Mouse (Mus musculus) neural tube, embryonic 13.5 days (tissue): Measurements from ENCODE around the gene Gm10271. TPM values are rescaled to one million over a fixed set of nuclear protein-coding genes. Genes with fewer than 3 reads are reported as not detected.

Experiments
- ATAC-seq: fragments of 200-750 bp; cut with Nextera tagmentation; 2 replicates; pipeline ENCODE4 v1.8.0; 2017; ENCODE audit warnings: low read depth, mild to moderate bottlenecking, moderate TSS enrichment, moderate library complexity
- H3K27ac ChIP-seq: fragments of 300-500 bp; sonication (generic); replicated peaks from 2 replicates; pipeline ENCODE4 v1.5.1; 2015; ENCODE audit warnings: moderate library complexity, mild to moderate bottlenecking, inconsistent platforms
- H3K27me3 ChIP-seq: fragments of 300-500 bp; sonication (generic); 2 replicates; pipeline ENCODE4 v1.6.1; 2015; ENCODE audit warnings: mild to moderate bottlenecking, inconsistent platforms
- H3K36me3 ChIP-seq: fragments of 300-500 bp; sonication (generic); 2 replicates; pipeline ENCODE4 v1.6.1; 2015; ENCODE audit warnings: mild to moderate bottlenecking, inconsistent platforms
- H3K4me1 ChIP-seq: fragments of 300-500 bp; sonication (generic); replicated peaks from 2 replicates; pipeline ENCODE4 v1.6.1; 2015; ENCODE audit warnings: inconsistent platforms
- H3K4me2 ChIP-seq: fragments of 300-500 bp; sonication (generic); 2 replicates; pipeline ENCODE4 v1.6.1; 2015; ENCODE audit warnings: inconsistent platforms, mild to moderate bottlenecking, moderate library complexity
- H3K4me3 ChIP-seq: fragments of 300-500 bp; sonication (generic); 2 replicates; pipeline ENCODE4 v1.5.1; 2015; ENCODE audit warnings: mild to moderate bottlenecking, inconsistent platforms
- H3K9ac ChIP-seq: fragments of 300-500 bp; sonication (generic); 2 replicates; pipeline ENCODE4 v1.6.1; 2015; ENCODE audit warnings: moderate library complexity, mild to moderate bottlenecking, inconsistent platforms
- H3K9me3 ChIP-seq: fragments of 300-500 bp; sonication (generic); 2 replicates; pipeline ENCODE4 v1.6.1; 2016; ENCODE audit warnings: inconsistent platforms
- WGBS: fragments of 180-500 bp; shearing (Covaris S2); methylation state at CpG from one replicate; pipeline ENCODE4 v1.1.7; 2015; 5-methylcytosine and 5-hydroxymethylcytosine counted together
- polyA plus RNA-seq: library from polyadenylated mRNA; unstranded; fragments of >200 nt; fragmentation: Nextera tagmentation; extraction: Ambion mirVana; gene quantifications from 2 replicates; pipeline ENCODE4 v1.2.1, GENCODE M21; 2015

Gene Gm10271
- polyA plus RNA-seq, 1 experiment from 2014 or later = not detected

DNA sequence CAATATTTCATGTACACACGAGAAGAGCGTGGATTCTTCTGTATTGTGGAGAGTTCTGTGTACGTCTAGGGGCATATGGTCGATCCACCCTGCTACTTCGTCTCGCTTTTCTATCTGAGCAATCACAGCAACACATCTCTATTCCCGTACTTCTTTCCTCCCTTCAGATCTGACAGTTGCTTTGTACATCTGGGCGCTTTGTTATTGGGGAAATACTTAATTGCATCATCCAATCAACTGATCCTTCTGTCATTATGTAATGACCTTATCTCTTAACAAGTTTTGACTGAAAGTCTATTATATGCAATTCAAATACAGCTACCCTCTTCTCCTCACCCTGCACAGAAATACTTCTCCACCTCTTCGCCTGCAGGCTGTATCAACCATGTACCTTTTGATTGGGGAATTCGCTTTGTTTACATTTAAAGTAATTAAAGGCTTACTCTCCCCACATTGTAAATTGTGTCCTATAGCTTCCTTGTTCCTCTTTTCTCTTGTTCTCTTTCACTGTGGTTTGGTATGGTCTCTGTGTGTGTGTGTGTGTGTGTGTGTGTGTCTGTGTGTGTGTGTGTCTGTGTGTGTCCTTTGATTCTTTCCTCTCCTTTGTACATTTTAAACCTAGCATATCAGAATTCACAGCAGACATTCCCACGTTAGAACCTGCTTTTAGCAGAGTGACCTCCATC, 45.8 kb downstream of the Gm10271 start:
- no peak overlapping the region for H3K4me2 ChIP-seq
- no peaks in the 10 kb centered on the region for H3K27me3 ChIP-seq
- no peak overlapping the region for H3K27ac ChIP-seq
- H3K36me3 ChIP-seq = peaks cover 57% of the 10 kb centered on the region
- H3K4me3 ChIP-seq = no peak overlapping the region
- 92% methylated on average over 11 of the region's 11 CpGs for WGBS
- H3K9me3 ChIP-seq = no peaks in the 10 kb centered on the region
- H3K4me1 ChIP-seq = no peaks in the 10 kb centered on the region
- no peak overlapping the region for H3K9ac ChIP-seq
- ATAC-seq = no peak

DNA sequence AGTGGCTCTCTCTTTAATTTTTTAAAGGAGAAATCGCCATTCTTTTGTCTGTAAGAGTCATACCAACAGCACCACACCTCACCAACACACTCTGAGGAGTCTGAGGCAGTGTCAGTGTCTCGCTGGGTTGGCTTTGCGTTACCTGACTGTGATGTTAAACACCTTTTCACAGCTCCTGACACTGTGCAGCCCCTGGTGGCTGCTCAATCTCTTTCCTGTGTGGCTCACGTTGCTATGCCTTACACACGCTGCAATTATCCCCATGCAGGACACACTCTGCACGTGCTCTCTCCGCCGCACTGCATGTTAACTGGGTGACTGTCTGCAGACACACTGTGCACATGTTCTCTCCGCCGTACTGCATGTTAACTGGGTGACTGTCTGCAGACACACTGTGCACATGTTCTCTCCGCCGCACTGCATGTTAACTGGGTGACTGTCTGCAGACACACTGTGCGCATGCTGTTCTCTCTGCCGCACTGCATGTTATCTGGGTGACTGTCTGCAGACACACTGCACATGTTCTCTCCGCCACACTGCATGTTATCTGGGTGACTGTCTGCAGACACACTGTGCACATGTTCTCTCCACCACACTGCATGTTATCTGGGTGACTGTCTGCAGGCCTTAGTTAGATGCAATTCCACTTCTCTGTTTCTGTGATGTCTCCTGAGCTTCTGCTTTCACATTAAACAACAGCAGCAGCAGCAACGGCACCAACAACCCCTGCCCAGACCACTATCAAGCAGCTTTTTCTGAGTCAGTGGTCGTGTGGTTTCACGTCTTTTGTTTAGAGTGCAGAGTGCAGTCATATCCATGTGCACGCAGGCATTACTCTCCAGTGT, 48.5 kb downstream of the Gm10271 start:
- H3K27ac ChIP-seq = no peak overlapping the region
- H3K4me2 ChIP-seq = no peak overlapping the region
- ATAC-seq = no peak
- H3K9ac ChIP-seq = no peak overlapping the region
- peaks cover 52% of the 10 kb centered on the region for H3K36me3 ChIP-seq
- no peaks in the 10 kb centered on the region for H3K27me3 ChIP-seq
- no peak overlapping the region for H3K4me3 ChIP-seq
- no peaks in the 10 kb centered on the region for H3K4me1 ChIP-seq
- no peaks in the 10 kb centered on the region for H3K9me3 ChIP-seq
- 95% methylated on average over 19 of the region's 19 CpGs for WGBS

DNA sequence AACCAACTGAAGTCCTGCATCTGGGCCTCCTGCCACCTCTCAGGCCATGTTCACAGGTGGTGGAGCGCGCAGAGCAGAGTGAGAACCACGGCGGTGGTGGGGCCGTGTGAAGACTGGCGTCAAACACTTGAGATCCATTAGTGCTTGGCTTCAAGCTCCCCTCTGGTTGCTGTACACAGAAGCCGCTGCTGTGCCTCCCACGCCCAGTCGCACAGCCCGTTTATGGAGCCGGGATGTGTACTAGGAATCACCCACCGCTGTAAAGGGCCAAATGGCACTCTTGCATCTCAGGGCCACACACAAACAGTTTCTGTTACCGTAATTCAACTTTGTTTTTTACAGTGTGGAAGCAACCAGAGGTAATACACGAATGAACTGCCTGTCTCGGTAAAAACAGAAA, 50.2 kb downstream of the Gm10271 start:
- WGBS = 88% methylated on average over 15 of the region's 15 CpGs
- Histone ChIP-seq H3K4me3 (no peak overlapping the region), H3K9me3 (no peaks in the 10 kb centered on the region), H3K27ac (no peak overlapping the region), H3K27me3 (no peaks in the 10 kb centered on the region), H3K4me2 (no peak overlapping the region), H3K9ac (no peak overlapping the region), H3K36me3 (peaks cover 58% of the 10 kb centered on the region), H3K4me1 (no peaks in the 10 kb centered on the region)
- no peak for ATAC-seq

DNA sequence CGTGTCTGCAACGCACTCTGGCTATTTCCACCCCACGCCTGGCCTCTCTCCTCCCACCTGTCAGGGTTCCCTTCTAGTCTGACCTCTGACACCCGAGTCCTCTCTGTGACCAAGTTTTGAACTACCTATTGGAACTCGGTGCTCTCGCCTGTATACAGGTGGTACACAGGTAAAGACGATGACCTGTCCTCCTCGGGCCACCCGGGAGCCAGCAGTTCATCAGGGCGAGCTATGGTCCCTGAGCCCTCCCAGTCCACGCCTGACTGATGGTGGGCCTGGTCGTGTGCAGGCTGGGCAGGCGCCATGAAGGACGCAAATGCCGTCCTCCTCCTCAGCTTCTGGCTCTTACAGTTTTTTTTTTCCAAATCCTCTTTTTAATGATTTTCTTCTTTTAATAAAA, 51.0 kb downstream of the Gm10271 start:
- Histone ChIP-seq H3K27ac (no peak overlapping the region), H3K4me1 (no peaks in the 10 kb centered on the region), H3K36me3 (peaks cover 58% of the 10 kb centered on the region), H3K9me3 (no peaks in the 10 kb centered on the region), H3K4me3 (no peak overlapping the region), H3K9ac (no peak overlapping the region), H3K4me2 (no peak overlapping the region), H3K27me3 (no peaks in the 10 kb centered on the region)
- ATAC-seq = no peak
- WGBS = 95% methylated on average over 15 of the region's 15 CpGs

DNA sequence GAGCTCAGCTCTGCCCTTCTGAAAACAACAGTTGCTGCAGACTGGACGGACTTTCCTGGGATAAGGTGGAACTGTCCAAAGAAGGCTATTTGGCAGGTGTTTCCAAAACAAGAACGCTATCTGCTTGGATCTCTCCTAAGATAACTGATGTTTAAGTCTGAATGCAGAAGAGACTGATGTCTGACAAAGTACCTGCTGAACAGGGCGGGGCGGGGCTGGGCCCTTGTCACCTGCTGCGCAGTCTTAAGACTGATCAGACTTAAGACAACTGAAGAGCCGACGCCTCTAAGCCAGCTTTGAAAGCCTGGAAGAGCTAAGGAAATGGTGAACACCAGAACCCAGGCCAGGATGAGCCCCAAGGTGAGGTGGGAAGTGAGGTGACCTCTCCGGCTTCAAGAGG, 51.8 kb downstream of the Gm10271 start:
- H3K9me3 ChIP-seq = no peaks in the 10 kb centered on the region
- no peak for ATAC-seq
- peaks cover 60% of the 10 kb centered on the region for H3K36me3 ChIP-seq
- no peak overlapping the region for H3K27ac ChIP-seq
- no peaks in the 10 kb centered on the region for H3K27me3 ChIP-seq
- 96% methylated on average over 8 of the region's 8 CpGs for WGBS
- H3K4me2 ChIP-seq = no peak overlapping the region
- no peaks in the 10 kb centered on the region for H3K4me1 ChIP-seq
- no peak overlapping the region for H3K9ac ChIP-seq
- no peak overlapping the region for H3K4me3 ChIP-seq

DNA sequence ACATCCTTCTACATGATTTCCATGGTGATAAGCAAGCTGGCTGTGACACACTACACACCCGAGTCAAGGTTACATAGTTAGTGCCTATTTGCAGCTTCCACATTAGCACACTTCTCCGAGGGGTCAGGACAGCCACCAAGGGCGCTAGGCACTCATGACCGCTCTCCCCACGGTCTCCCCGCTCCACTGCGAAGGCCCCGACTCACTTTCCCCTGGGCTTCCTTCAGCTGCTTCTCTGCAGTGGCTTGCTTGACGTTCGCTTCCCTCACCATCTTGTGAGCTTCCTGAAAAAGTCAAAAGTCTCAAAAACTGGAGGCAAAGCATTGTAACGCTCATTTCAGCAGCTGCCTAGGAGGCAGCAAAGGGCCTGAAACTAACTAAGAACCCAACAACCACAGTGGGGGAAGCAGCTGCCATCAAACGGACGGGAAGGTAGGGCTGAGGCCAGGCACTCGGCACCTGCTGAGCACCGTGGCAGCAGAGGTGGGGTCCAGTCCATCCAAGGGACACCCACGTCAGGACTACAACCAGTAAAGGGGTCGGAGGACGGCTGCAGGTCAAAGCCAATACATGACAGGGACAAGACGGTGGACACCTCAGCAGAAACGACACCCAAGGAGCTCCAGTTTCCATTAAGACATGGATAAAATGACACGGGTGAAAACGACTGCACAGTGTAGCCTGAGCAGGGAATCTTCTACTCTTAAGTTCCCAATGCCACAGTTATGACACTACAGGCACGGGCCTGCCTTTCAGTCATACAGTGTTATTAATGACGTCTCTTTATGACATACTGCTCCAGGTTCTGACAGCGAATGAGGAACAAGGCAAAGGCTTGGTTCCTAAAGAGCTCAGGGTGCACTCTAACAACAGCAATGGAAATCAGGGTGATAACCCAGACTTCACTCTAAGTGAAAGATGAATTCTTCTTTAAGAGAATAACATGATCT, 52.8 kb downstream of the Gm10271 start:
- H3K4me1 ChIP-seq = no peaks in the 10 kb centered on the region
- no peak for ATAC-seq
- no peak overlapping the region for H3K27ac ChIP-seq
- no peaks in the 10 kb centered on the region for H3K27me3 ChIP-seq
- peaks cover 58% of the 10 kb centered on the region for H3K36me3 ChIP-seq
- H3K9ac ChIP-seq = no peak overlapping the region
- H3K4me3 ChIP-seq = no peak overlapping the region
- WGBS = 87% methylated on average over 25 of the region's 25 CpGs
- H3K4me2 ChIP-seq = no peak overlapping the region
- no peaks in the 10 kb centered on the region for H3K9me3 ChIP-seq

DNA sequence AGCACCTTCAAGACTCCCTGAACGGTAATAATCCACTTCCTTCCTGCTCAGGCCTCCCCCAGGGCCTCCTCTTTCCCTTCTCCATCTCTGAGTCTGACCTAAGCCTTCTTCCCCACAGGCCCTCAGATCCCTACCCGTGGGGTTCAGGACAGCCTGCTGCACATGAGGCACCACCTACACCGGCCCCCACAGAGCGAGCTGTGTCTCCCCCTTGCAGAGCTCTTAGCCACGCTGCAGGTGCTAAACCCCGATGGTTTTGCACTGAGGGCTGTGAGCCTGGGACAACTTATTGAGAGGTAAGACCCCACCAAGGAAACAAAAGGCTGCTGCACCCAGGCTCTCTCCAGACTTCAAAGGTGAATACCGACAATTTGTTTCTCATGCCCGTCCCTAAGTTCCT, 55.8 kb downstream of the Gm10271 start:
- no peak for ATAC-seq
- H3K4me3 ChIP-seq = no peak overlapping the region
- 82% methylated on average over 8 of the region's 8 CpGs for WGBS
- H3K36me3 ChIP-seq = peaks cover 57% of the 10 kb centered on the region
- no peak overlapping the region for H3K27ac ChIP-seq
- no peaks in the 10 kb centered on the region for H3K9me3 ChIP-seq
- no peaks in the 10 kb centered on the region for H3K27me3 ChIP-seq
- no peaks in the 10 kb centered on the region for H3K4me1 ChIP-seq
- H3K9ac ChIP-seq = no peak overlapping the region
- no peak overlapping the region for H3K4me2 ChIP-seq

DNA sequence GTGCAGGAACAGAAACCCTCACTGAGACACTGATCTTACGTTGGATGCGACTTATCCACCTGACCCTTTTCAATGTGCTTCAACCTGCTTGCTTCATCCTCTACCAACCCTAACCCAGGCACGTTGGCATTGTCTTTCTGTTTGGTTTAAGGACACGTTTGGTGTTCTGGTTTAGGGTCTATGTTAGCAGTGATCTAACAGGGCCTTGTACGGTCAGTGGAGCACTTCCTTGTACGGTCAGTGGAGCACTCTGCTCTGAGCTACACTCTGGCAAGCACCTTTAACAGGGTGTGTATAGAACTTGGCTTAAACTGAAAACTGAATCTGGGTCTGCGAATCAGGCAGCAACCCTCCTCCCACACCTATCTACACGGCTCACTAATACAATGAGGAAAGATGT, 57.1 kb downstream of the Gm10271 start:
- Histone ChIP-seq H3K9me3 (no peaks in the 10 kb centered on the region), H3K36me3 (peaks cover 69% of the 10 kb centered on the region), H3K4me2 (no peak overlapping the region), H3K9ac (no peak overlapping the region), H3K27me3 (no peaks in the 10 kb centered on the region), H3K4me3 (no peak overlapping the region), H3K4me1 (no peaks in the 10 kb centered on the region), H3K27ac (no peak overlapping the region)
- no peak for ATAC-seq
- WGBS = 95% methylated on average over 8 of the region's 8 CpGs

DNA sequence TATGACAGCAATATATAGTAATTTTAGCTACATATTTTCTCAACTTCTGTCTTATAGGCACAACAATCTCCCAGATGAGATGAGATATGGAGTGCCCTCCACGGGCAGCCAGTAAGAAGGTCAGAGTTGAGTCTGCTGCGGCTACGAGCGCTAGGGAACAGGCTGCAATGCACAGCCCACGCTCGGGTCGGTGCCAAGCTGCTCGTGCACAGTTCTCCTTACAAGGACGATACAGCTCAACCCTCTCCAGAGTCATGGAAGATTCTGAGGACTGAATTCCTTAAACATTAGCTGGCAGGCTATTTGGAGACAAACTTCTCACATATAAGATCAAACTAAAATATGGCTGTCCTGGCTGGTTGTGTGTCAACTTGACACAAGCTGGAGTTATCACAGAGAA, 57.8 kb downstream of the Gm10271 start:
- Histone ChIP-seq H3K4me1 (no peaks in the 10 kb centered on the region), H3K9me3 (no peaks in the 10 kb centered on the region), H3K27me3 (no peaks in the 10 kb centered on the region), H3K27ac (no peak overlapping the region), H3K36me3 (peaks cover 76% of the 10 kb centered on the region), H3K4me2 (no peak overlapping the region), H3K9ac (no peak overlapping the region), H3K4me3 (no peak overlapping the region)
- WGBS = 85% methylated on average over 9 of the region's 9 CpGs
- no peak for ATAC-seq

DNA sequence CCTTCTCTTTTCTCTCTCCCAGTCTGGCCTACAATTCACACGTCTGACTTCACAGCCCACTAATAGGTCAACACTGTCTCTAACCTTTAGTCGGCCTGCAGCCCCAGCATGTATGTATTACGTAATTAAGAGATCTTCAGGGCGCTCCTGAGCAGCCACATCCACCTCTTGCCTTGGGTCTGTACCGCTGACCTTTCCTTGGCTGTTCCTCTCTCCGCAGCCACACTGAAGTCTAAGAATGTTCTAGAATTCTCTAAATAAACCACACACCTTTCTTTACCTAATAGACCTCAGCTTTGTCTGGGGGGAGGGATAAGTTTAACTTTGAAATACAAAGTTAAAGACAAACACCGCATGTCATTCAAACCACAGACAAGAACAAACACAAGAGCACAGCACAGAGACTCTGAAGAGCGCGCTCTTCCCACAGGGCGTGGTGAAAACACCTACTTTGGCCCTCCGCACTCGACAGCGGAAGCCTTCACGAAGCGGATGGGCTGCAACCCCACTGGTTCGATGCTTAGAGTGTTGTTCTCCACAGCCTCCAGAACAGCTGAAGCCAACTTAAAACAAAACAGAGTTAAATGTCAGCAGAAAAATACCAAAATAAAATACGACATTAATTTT, 58.6 kb downstream of the Gm10271 start:
- Histone ChIP-seq H3K4me3 (no peak overlapping the region), H3K36me3 (peaks cover 83% of the 10 kb centered on the region), H3K9me3 (no peaks in the 10 kb centered on the region), H3K4me1 (no peaks in the 10 kb centered on the region), H3K9ac (no peak overlapping the region), H3K27me3 (no peaks in the 10 kb centered on the region), H3K27ac (no peak overlapping the region), H3K4me2 (no peak overlapping the region)
- ATAC-seq = no peak
- 95% methylated on average over 17 of the region's 17 CpGs for WGBS

DNA sequence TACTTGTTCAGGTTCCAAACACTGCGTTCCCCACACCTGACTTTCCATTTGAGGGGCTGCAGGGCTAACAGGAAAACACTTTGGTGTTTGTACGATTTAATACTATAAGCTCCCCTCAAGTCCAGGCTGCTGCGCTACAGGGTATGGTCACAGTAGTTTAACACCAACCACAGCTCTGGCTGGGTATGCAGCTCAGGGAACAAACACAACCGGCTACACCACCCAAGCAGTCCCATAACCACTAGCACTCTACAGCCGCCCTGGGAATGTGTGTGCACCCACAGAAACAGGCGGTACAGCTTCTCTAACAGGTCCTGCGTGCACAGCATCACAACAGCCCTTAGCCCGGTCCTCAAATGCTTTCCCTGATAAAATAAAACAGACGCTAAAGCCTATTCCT, 59.6 kb downstream of the Gm10271 start:
- no peaks in the 10 kb centered on the region for H3K9me3 ChIP-seq
- no peak overlapping the region for H3K4me3 ChIP-seq
- ATAC-seq = no peak
- WGBS = 95% methylated on average over 9 of the region's 9 CpGs
- no peak overlapping the region for H3K4me2 ChIP-seq
- H3K36me3 ChIP-seq = peaks cover 84% of the 10 kb centered on the region
- no peaks in the 10 kb centered on the region for H3K27me3 ChIP-seq
- H3K9ac ChIP-seq = no peak overlapping the region
- H3K4me1 ChIP-seq = no peaks in the 10 kb centered on the region
- no peak overlapping the region for H3K27ac ChIP-seq
